Mouse (Mus musculus) liver, adult (tissue): ENCODE data around the gene Bora.

ENCODE experiments used
- GATA4 ChIP-seq: IDR thresholded peaks from 2 replicates; pipeline ENCODE4 v1.6.1; 2014; ENCODE audit warnings: mild to moderate bottlenecking, low read length; ENCODE audit not compliant: insufficient replicate concordance

Bora gene

DNA sequence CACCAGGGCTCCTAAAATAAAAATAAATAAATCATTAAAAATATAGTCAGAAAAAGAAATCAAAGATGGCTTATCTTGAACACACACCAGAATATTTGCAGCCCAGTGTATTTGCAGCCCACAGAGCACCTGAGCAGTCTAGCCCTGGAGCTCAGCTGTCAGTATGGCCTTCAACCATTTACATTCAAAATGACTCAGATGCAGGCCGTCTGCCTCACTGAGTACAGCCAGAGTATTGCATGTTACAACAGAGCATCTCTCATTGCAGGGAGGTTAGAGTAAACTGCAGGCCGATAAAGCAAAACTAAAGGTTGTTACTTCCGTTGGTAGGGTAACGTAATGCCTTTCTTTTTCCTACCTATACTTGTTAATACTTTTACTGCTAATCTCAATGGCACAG, 78.1 kb downstream of the Bora start:
- no peak for TF ChIP-seq GATA4
